Mouse (Mus musculus) heart, postnatal 0 days (tissue): ENCODE measurements around the gene Elovl1.

Experiments
- CTCF ChIP-seq: IDR thresholded peaks from 2 replicates; pipeline ENCODE4 v1.5.1; 2016; ENCODE audit warnings: antibody characterized with exemption, control low read depth, low read depth
- EP300 ChIP-seq: IDR thresholded peaks from 2 replicates; pipeline ENCODE4 v1.6.1; 2016; ENCODE audit warnings: antibody characterized with exemption, low read depth

DNA sequence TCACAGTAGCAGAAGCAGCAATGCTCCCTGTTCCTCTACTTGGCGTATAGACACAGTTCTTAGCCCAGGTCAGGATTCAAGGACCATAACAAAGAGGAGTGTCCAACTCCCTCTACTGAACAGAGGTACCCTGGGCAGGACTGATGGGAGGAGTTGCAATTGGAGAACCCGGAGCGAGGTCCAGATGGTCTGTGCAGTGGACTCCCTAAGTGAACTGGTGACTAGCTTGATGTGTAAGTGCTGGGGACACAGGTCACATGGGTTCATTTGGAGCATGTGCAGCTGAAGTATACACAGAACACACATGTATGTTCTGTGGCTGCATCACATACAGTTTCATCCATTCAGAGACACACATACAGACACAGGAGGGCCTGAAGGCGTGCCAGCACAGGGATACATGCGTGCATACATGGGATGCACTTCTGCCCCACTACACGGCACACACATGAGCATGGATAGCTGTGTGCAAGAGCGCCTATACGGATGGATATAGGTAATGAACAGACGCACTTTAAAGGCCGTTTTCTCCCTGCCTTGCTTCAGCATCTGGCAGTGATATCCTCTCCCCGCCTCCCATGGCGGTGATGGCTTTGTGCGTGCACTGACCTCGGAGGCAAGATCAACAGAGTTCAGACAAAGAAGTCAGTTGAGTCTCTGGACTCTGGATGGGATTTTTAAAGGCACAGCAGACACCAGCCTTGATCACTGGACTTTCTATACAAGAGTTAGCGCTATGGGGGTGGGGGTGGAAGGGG lies 49.1 kb downstream of the Elovl1 start:
- TF ChIP-seq CTCF (no peak), EP300 (no peak)
